Mouse (Mus musculus): ENCODE measurements around the gene Kcnk5. TPM values are rescaled to one million over a fixed set of nuclear protein-coding genes. Genes with fewer than 3 reads are reported as not detected.

Gene Kcnk5
- total RNA-seq (2014; fragmentation: Nextera tagmentation): 7.4 and 7.7 TPM in 2 replicates
- 5.4 and 9.4 TPM in 2 replicates for total RNA-seq (2017)

GRCm38 (mm10) chr14:20181466-20181921 is at the start of gene Kcnk5:
Gene Kcnk5, minus strand, starts transcription at chr14:20181809.
- peak; percentile 91 for ATAC-seq (replicated peaks; ENCODE audit: low FRiP score, low TSS enrichment, poor library complexity, severe bottlenecking)

DNA sequence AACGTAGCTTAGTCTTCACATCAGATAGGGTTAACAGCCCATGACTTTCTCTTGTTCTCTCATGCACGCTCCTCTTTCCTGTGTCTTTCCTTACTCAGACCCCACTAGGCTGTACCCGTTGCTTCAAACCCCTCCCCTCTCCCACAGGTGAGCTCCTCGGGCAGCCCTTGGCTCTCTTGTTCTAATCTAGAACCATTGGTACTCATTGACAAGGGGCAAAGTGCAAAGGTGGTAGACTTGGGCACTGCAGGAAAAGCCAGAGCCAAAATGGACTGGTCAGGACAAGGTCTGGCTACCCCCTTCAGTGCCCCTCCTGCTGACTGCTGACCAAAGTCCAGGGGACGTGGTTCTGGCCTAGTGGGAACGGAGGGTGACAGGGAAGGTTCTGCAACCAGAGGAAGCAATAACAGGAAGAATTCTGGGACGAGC is 48.5 kb upstream of the Kcnk5 start:
- ATAC-seq (replicated peaks; ENCODE audit: low FRiP score, low TSS enrichment, poor library complexity, severe bottlenecking): no peak

DNA sequence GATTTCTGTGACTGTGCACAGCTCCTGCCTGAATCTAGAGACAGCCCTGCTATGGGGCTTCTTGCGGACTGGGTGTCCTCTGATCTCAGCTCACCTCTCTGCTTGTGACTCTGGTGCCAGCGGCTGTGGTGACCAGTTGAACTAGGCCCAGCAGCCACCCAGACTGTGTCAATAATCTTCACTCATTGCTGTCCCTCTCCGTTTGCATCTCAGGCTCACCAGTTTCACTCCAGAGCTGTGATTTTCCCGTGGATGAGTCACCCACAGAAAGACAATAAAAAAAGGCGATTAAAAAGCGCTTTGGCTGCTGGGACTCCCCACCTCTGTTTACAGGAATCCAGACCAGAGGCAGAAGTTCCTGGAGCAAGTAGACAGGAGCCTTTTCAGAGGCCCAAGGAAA is 47.8 kb upstream of the Kcnk5 start:
- no peak for ATAC-seq (replicated peaks; ENCODE audit: low FRiP score, low TSS enrichment, poor library complexity, severe bottlenecking)

DNA sequence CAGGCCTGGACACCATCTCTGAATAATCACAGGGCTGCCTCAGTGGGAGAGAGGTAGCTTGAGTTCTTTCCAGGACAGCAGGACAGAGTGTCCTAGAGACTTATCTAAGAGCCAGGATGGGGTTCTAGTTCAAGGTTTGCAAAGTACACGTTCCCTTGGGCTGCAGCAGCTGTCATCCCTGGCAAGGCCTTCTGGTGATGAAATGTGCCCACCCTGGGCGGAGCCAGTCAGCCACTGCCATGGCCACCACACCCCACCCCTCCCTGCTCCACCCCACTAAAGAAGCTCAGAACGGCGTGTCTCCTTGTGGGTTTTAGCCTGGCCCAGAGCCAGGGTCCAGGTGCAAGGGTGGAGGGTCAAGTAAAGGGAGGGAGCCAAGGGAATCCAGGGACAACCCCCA is 46.7 kb upstream of the Kcnk5 start:
- ATAC-seq (replicated peaks; ENCODE audit: low FRiP score, low TSS enrichment, poor library complexity, severe bottlenecking): peak; percentile 68; the same call in 1 of the 2 replicates

DNA sequence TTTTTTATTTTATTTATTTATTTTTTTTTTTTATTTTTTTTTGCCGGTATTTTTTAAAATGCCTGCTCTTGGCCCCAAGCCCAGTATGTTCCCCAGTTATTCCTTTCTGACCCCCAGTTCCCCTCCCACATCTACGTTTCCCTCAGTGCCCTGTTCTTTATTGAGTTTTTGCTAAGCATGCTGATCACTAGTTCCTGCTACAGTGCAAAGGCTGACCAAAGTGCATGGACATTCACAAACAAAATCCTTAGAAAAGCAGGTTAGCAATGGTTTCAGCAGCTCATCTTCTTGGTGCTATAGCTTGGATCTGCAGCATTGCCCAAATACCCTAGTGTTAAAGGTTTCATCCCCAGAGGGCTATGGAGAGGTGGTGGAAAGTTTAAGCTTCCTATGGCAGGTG is 45.4 kb upstream of the Kcnk5 start:
- ATAC-seq (replicated peaks; ENCODE audit: low FRiP score, low TSS enrichment, poor library complexity, severe bottlenecking): no peak

DNA sequence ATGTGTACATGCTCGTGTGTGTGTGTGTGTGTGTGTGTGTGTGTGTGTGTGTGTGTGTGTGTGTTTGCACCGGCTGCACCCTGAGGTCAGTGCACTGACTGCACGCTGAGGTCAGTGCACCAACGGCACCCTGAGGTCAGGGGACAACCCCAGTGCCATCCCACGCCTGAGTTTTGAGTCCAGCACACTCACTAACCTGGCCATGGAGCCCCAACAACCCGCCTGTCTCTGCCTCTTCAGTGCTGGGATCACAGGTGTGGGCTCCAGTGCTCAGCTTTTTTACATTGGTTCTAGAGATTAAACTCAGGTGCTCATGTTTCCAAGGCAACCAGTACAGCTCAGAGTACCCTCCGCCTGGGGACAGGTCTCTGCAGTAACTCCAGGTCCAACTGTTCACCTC is 44.9 kb upstream of the Kcnk5 start:
- ATAC-seq (replicated peaks; ENCODE audit: low FRiP score, low TSS enrichment, poor library complexity, severe bottlenecking): no peak

GRCm38 (mm10) chr14:20225525-20225924 is 43.9 kb upstream of the Kcnk5 start:
- ATAC-seq (replicated peaks; ENCODE audit: low FRiP score, low TSS enrichment, poor library complexity, severe bottlenecking): no peak

GRCm38 (mm10) chr14:20224576-20225218 is 43.1 kb upstream of the Kcnk5 start:
- no peak for ATAC-seq (replicated peaks; ENCODE audit: low FRiP score, low TSS enrichment, poor library complexity, severe bottlenecking)

- 0 out of 2 replicates have a peak, but pooled peaks have one; percentile 51 for ATAC-seq (replicated peaks; ENCODE audit: low FRiP score, low TSS enrichment, poor library complexity, severe bottlenecking)
Observed at GRCm38 (mm10) chr14:20224163-20224562, 42.6 kb upstream of the Kcnk5 start.

- ATAC-seq (replicated peaks; ENCODE audit: low FRiP score, low TSS enrichment, poor library complexity, severe bottlenecking): no peak
Observed at GRCm38 (mm10) chr14:20223253-20223652, 41.6 kb upstream of the Kcnk5 start.

- ATAC-seq (replicated peaks; ENCODE audit: low FRiP score, low TSS enrichment, poor library complexity, severe bottlenecking): no peak
Observed at GRCm38 (mm10) chr14:20221083-20221482, 39.5 kb upstream of the Kcnk5 start.

GRCm38 (mm10) chr14:20219849-20220248 is 38.2 kb upstream of the Kcnk5 start:
- ATAC-seq (replicated peaks; ENCODE audit: low FRiP score, low TSS enrichment, poor library complexity, severe bottlenecking): no peak

GRCm38 (mm10) chr14:20217299-20217864 is 35.8 kb upstream of the Kcnk5 start:
- ATAC-seq (replicated peaks; ENCODE audit: low FRiP score, low TSS enrichment, poor library complexity, severe bottlenecking): no peak

DNA sequence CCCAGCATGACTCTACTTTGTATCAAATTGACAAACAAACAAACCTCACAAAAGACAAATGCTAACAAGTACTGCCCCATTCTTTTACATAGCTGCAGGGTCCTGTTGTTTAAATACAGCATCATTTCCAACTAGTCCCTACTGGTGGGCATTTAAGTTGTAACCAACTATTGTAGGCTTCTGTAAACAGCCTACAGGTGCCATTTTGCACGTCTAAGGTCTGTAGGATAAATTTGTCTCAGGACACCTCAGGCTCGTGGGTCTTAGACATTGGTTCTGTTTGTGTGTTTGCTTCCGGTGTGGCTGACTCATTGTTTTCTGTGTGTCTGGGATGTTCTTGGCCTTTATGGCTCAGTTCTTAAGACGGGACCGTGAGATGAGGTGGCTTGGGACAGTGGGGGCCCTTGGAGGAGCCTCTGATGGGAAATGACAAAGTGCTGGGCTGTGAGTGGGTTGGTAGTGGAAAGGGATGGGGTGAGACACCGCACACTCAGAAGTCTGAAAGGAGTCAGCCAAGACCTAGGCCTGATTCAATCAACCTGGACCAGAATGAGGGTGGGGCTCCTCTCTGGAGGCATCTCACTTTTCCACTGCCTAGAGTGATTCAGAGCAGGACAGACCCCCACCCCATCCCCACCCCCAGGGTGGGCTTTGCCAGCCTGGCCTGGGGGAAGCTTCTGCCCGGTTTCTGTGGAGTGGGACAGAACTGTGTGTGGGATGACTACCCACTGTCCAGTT is 35.1 kb upstream of the Kcnk5 start:
- ATAC-seq (replicated peaks; ENCODE audit: low FRiP score, low TSS enrichment, poor library complexity, severe bottlenecking): no peak

- ATAC-seq (replicated peaks; ENCODE audit: low FRiP score, low TSS enrichment, poor library complexity, severe bottlenecking): no peak
Observed at GRCm38 (mm10) chr14:20215826-20216225, 34.2 kb upstream of the Kcnk5 start.

DNA sequence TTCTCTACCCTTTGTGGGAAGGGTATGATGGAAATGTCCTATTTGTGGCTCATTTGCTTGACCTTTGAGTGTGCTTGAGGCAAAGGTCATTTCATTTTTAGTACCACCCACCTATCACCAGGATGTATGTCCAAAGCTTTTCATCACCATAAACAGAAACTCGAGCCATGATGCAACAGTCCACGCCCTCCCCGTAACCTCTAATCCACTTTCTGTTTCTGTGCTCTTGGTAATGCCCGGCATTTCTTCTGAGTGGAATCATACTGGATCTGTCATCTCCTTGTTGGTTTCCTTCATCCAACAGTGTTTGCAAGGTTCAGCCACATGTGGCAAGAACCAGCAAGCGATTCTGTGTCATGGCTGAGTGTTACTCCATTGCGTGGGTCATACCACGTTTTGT is 32.5 kb upstream of the Kcnk5 start:
- ATAC-seq (replicated peaks; ENCODE audit: low FRiP score, low TSS enrichment, poor library complexity, severe bottlenecking): no peak

GRCm38 (mm10) chr14:20211754-20212601 is 30.4 kb upstream of the Kcnk5 start:
- ATAC-seq (replicated peaks; ENCODE audit: low FRiP score, low TSS enrichment, poor library complexity, severe bottlenecking): peak; percentile 73; the same call in 1 of the 2 replicates

- ATAC-seq (replicated peaks; ENCODE audit: low FRiP score, low TSS enrichment, poor library complexity, severe bottlenecking): peak; percentile 73
Observed at GRCm38 (mm10) chr14:20209926-20210325, 28.3 kb upstream of the Kcnk5 start.

- ATAC-seq (replicated peaks; ENCODE audit: low FRiP score, low TSS enrichment, poor library complexity, severe bottlenecking): 0 out of 2 replicates have a peak, but pooled peaks have one; percentile 29
Observed at GRCm38 (mm10) chr14:20208435-20208834, 26.8 kb upstream of the Kcnk5 start.

- ATAC-seq (replicated peaks; ENCODE audit: low FRiP score, low TSS enrichment, poor library complexity, severe bottlenecking): no peak
Observed at GRCm38 (mm10) chr14:20205747-20206146, 24.1 kb upstream of the Kcnk5 start.
